Mouse (Mus musculus): ENCODE results near the gene Tmem274. TPM values are rescaled to one million over a fixed set of nuclear protein-coding genes. Genes with fewer than 3 reads are reported as not detected.

Gene Tmem274
- total RNA-seq, 2 experiments from 2014 or later = not detected

GRCm38 (mm10) chr4:149462305-149462971 is 14.7 kb upstream of the Tmem274 start:
- intact Hi-C loops (cut with DNase I) = no loop called here
- no peak for DNase-seq

- no peak for DNase-seq
- intact Hi-C loops (cut with DNase I) = no loop called here
Observed at GRCm38 (mm10) chr4:149463435-149463950, 13.7 kb upstream of the Tmem274 start.

- DNase-seq = no peak
- intact Hi-C loops (cut with DNase I) = no loop called here
Observed at GRCm38 (mm10) chr4:149469557-149469956, 7.6 kb upstream of the Tmem274 start.

GRCm38 (mm10) chr4:149475096-149475495 is 2.1 kb upstream of the Tmem274 start:
- no peak for DNase-seq
- intact Hi-C loops (cut with DNase I) = no loop called here

GRCm38 (mm10) chr4:149484566-149484965 is 7.4 kb downstream of the Tmem274 start:
- intact Hi-C loops (cut with DNase I) = loop anchor here (2.0 kb wide), 1 partner anchor 34 kb away; the partner anchor contains the start of gene Ctnnbip1
- DNase-seq = no peak

- DNase-seq = peak; percentile 92 to 94
- intact Hi-C loops (cut with DNase I) = loop anchor here (1.0 to 5.0 kb wide), 4 partner anchors 34 to 138 kb away; partner anchors contain the start of gene Ctnnbip1
Observed at GRCm38 (mm10) chr4:149485053-149485824, 8.1 kb downstream of the Tmem274 start, which contains the start of the genes Nmnat1 and Lzic. Nmnat1 (minus strand) TSS chr4:149485202. Lzic (plus strand) TSS chr4:149485229.

- DNase-seq = peak; percentile 30 to 41
- intact Hi-C loops (cut with DNase I) = loop anchor here (1.0 to 5.0 kb wide), 5 partner anchors 31 to 139 kb away; partner anchors contain the start of genes Ctnnbip1 and Rbp7
Observed at GRCm38 (mm10) chr4:149485825-149486206, 8.6 kb downstream of the Tmem274 start.

- intact Hi-C loops (cut with DNase I) = loop anchor here (2.0 to 5.0 kb wide), 2 partner anchors 33 to 140 kb away; partner anchors contain the start of gene Rbp7
Observed at GRCm38 (mm10) chr4:149487729-149488128, 10.6 kb downstream of the Tmem274 start.

GRCm38 (mm10) chr4:149489415-149490240 is 12.4 kb downstream of the Tmem274 start:
- peak; percentile 44 to 45 for DNase-seq
- intact Hi-C loops (cut with DNase I) = loop anchor here (5.0 kb wide), 1 partner anchor 142 kb away; no protein-coding TSS in a partner anchor

More at GRCm38 (mm10) chr4:149487729-149488128, 10.6 kb downstream of the Tmem274 start:
- DNase-seq = no peak

- intact Hi-C loops (cut with DNase I) = no loop called here
- DNase-seq = no peak
Observed at GRCm38 (mm10) chr4:149491151-149491550, 14.0 kb downstream of the Tmem274 start.

GRCm38 (mm10) chr4:149496612-149497011 is 19.4 kb downstream of the Tmem274 start:
- no peak for DNase-seq
- intact Hi-C loops (cut with DNase I) = no loop called here

- intact Hi-C loops (cut with DNase I) = no loop called here
- DNase-seq = no peak
Observed at GRCm38 (mm10) chr4:149498901-149499300, 21.7 kb downstream of the Tmem274 start.

- DNase-seq = no peak
- intact Hi-C loops (cut with DNase I) = no loop called here
Observed at GRCm38 (mm10) chr4:149499790-149500189, 22.6 kb downstream of the Tmem274 start.

- DNase-seq = no peak
- intact Hi-C loops (cut with DNase I) = no loop called here
Observed at GRCm38 (mm10) chr4:149504363-149504762, 27.2 kb downstream of the Tmem274 start.

- intact Hi-C loops (cut with DNase I) = no loop called here
- DNase-seq = no peak
Observed at GRCm38 (mm10) chr4:149504858-149505257, 27.7 kb downstream of the Tmem274 start.

- intact Hi-C loops (cut with DNase I) = no loop called here
- DNase-seq = no peak
Observed at GRCm38 (mm10) chr4:149505261-149505967, 28.2 kb downstream of the Tmem274 start.

GRCm38 (mm10) chr4:149506904-149507303 is 29.7 kb downstream of the Tmem274 start:
- DNase-seq = no peak
- intact Hi-C loops (cut with DNase I) = no loop called here

GRCm38 (mm10) chr4:149511221-149511646 is 34.1 kb downstream of the Tmem274 start:
- DNase-seq = no peak
- intact Hi-C loops (cut with DNase I) = no loop called here

GRCm38 (mm10) chr4:149512072-149512471 is 34.9 kb downstream of the Tmem274 start:
- intact Hi-C loops (cut with DNase I) = no loop called here

GRCm38 (mm10) chr4:149515706-149516105 is 38.5 kb downstream of the Tmem274 start:
- DNase-seq = no peak
- intact Hi-C loops (cut with DNase I) = no loop called here

More at GRCm38 (mm10) chr4:149512072-149512471, 34.9 kb downstream of the Tmem274 start:
- DNase-seq = no peak
